25 mouse cellular contexts compared by ENCODE assay signal in the genomic region with DNA sequence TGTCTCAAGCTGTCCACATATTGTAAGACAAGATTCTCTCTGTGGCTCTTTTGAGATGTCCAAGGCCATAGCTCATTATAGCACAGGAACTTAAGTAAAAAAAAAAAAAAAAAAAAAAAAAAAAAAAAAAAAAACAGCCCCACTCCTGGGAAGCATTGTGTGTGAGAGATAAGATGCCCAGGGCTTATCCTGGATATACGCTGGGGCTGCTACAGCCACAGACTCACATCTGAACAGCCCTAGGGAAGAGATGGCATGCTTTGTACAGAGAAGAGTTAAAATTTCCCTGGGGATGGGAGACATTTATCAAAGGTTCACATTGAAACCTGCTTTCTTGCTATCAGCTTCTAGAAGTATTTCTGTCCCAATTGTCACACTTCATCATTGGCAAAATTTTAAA.
DNase-seq lines count a peak whose midpoint lies in the region; ATAC-seq lines count a peak whose summit lies in the region.
"Had no signal": no experiment of that assay in that cellular context is flagged by ENCODE, and none has a peak within 500 bp of the region (broad histone marks: within the 10 kb centered on the region; RNA-seq: fewer than 3 reads in every experiment).

No protein-coding gene starts in this region.

- peak overlapping the region; percentile 77 for H3K27ac ChIP-seq in heart, embryonic 13.5 days (replicated peaks)
- H3K27ac ChIP-seq in liver, embryonic 12.5 days = no peak overlapping the region
- H3K27ac ChIP-seq: forebrain, embryonic 10.5 days; forebrain, embryonic 13.5 days; gastrocnemius, adult 2 months; heart, adult 2 months; hindbrain, embryonic 10.5 days; hindbrain, embryonic 13.5 days; intestine, embryonic 15.5 days had no signal

- no peaks in the 10 kb centered on the region for H3K36me3 ChIP-seq in heart, embryonic 13.5 days
- no peaks in the 10 kb centered on the region for H3K36me3 ChIP-seq in liver, embryonic 12.5 days
- H3K36me3 ChIP-seq: forebrain, embryonic 10.5 days; heart, embryonic 15.5 days; hindbrain, embryonic 10.5 days; hindbrain, embryonic 13.5 days; intestine, embryonic 15.5 days had no signal

- intact Hi-C loops in heart, postnatal 10 days (cut with DNase I) = no loop called here
- intact Hi-C loops in heart, postnatal 25 days (cut with DNase I) = no loop called here

- peaks cover 30% of the 10 kb centered on the region for H3K4me1 ChIP-seq in heart, embryonic 13.5 days
- peaks cover 15% of the 10 kb centered on the region for H3K4me1 ChIP-seq in liver, embryonic 12.5 days
- H3K4me1 ChIP-seq: forebrain, embryonic 10.5 days; forebrain, embryonic 13.5 days; hindbrain, embryonic 13.5 days; intestine, embryonic 15.5 days had no signal

- peak; percentile 44 for DNase-seq in heart, adult 11 months
- DNase-seq in heart, postnatal 10 days = no peak
- DNase-seq in heart, postnatal 25 days (ENCODE audit: low spot score) = no peak
- no peak for DNase-seq in liver
- no peak for DNase-seq in cerebellum, postnatal 14 days
- DNase-seq: adrenal gland, adult 8-10 months; adrenal gland, postnatal 25 days; cerebellum, adult 11-12 months; cerebellum, adult 8-10 months; cerebellum, postnatal 10 days; forebrain, postnatal 0 days; gastrocnemius, adult 2 months; gastrocnemius, postnatal 14 days; heart, adult 2 months; heart, postnatal 36 days had no signal

- no peak overlapping the region for H3K4me2 ChIP-seq in heart, embryonic 13.5 days
- H3K4me2 ChIP-seq in liver, embryonic 12.5 days = no peak overlapping the region
- H3K4me2 ChIP-seq: forebrain, embryonic 13.5 days; heart, embryonic 15.5 days; hindbrain, embryonic 13.5 days; intestine, embryonic 15.5 days had no signal

- no peak overlapping the region for H3K4me3 ChIP-seq in heart, embryonic 13.5 days
- no peak overlapping the region for H3K4me3 ChIP-seq in liver, embryonic 12.5 days
- H3K4me3 ChIP-seq: forebrain, embryonic 10.5 days; forebrain, embryonic 13.5 days; gastrocnemius, adult 2 months; heart, adult 2 months; heart, embryonic 15.5 days; hindbrain, embryonic 10.5 days; hindbrain, embryonic 13.5 days; intestine, embryonic 15.5 days had no signal

- H3K9ac ChIP-seq in heart, embryonic 13.5 days = no peak overlapping the region
- H3K9ac ChIP-seq in liver, embryonic 12.5 days = no peak overlapping the region
- H3K9ac ChIP-seq: forebrain, embryonic 13.5 days; forebrain, postnatal 0 days; heart, embryonic 15.5 days; hindbrain, embryonic 13.5 days; intestine, embryonic 15.5 days had no signal

- WGBS in heart, embryonic 13.5 days = 9% methylated on average over 1 of the region's 1 CpGs
- WGBS in liver, embryonic 12.5 days (ENCODE audit: insufficient replicate concordance) = 26% methylated on average over 1 of the region's 1 CpGs

- H3K27me3 ChIP-seq in heart, embryonic 13.5 days (replicated peaks) = no peaks in the 10 kb centered on the region
- no peaks in the 10 kb centered on the region for H3K27me3 ChIP-seq in liver, embryonic 12.5 days (replicated peaks)
- H3K27me3 ChIP-seq: forebrain, embryonic 13.5 days; heart, embryonic 15.5 days; hindbrain, embryonic 13.5 days; intestine, embryonic 15.5 days had no signal

- no peaks in the 10 kb centered on the region for H3K9me3 ChIP-seq in heart, embryonic 13.5 days
- H3K9me3 ChIP-seq in liver, embryonic 12.5 days (replicated peaks) = no peaks in the 10 kb centered on the region
- H3K9me3 ChIP-seq: forebrain, embryonic 10.5 days; forebrain, embryonic 13.5 days; heart, embryonic 15.5 days; hindbrain, embryonic 10.5 days; hindbrain, embryonic 13.5 days; intestine, embryonic 15.5 days had no signal

- ATAC-seq in heart, embryonic 13.5 days (ENCODE audit: extremely low read depth, insufficient number of reproducible peaks, low FRiP score, low TSS enrichment) = no peak
- ATAC-seq in liver, embryonic 12.5 days = peak; percentile 67
- ATAC-seq: activated CD4-positive, CD25-positive, alpha-beta regulatory T cell, adult 4 months; forebrain, embryonic 13.5 days; forebrain, postnatal 0 days; hindbrain, embryonic 16.5 days; intestine, embryonic 15.5 days had no signal
